Mouse (Mus musculus) intestine, postnatal 0 days (tissue): ENCODE data around the gene Trp53rkb. TPM values are rescaled to one million over a fixed set of nuclear protein-coding genes. Genes with fewer than 3 reads are reported as not detected.
"Not testable (repeated sequence)": the region's sequence is repeated elsewhere in the genome, so short reads cannot be mapped to it uniquely, and the experiment has no call there.

Experiments
- ATAC-seq: fragments of 200-750 bp; cut with Nextera tagmentation; 2 replicates; pipeline ENCODE4 v1.8.0; 2017; ENCODE audit warnings: mild to moderate bottlenecking, moderate TSS enrichment, moderate library complexity
- H3K27ac ChIP-seq: fragments of 300-500 bp; sonication (generic); 2 replicates; pipeline ENCODE4 v1.5.1; 2014; ENCODE audit warnings: mild to moderate bottlenecking, low read depth, low read length, moderate library complexity
- H3K27me3 ChIP-seq: fragments of 300-500 bp; sonication (generic); replicated peaks from 2 replicates; pipeline ENCODE4 v1.6.1; 2014; ENCODE audit warnings: low read length, mixed read lengths; ENCODE audit not compliant: control insufficient read depth, insufficient read depth
- H3K36me3 ChIP-seq: fragments of 300-500 bp; sonication (generic); 2 replicates; pipeline ENCODE4 v1.6.1; 2014; ENCODE audit warnings: mild to moderate bottlenecking, moderate library complexity; ENCODE audit not compliant: control insufficient read depth, insufficient read depth
- H3K4me1 ChIP-seq: fragments of 300-500 bp; sonication (generic); replicated peaks from 2 replicates; pipeline ENCODE4 v1.6.1; 2014; ENCODE audit warnings: antibody characterized with exemption, low read length, mixed read lengths; ENCODE audit not compliant: control insufficient read depth, insufficient read depth
- H3K4me2 ChIP-seq: fragments of 300-500 bp; sonication (generic); replicated peaks from 2 replicates; pipeline ENCODE4 v1.6.1; 2014; ENCODE audit warnings: low read depth, mild to moderate bottlenecking, moderate library complexity
- H3K4me3 ChIP-seq: fragments of 300-500 bp; sonication (generic); 2 replicates; pipeline ENCODE4 v1.5.1; 2014; ENCODE audit warnings: low read depth, low read length
- H3K9ac ChIP-seq: fragments of 300-500 bp; sonication (generic); 2 replicates; pipeline ENCODE4 v1.6.1; 2014; ENCODE audit warnings: mild to moderate bottlenecking, low read depth, low read length
- H3K9me3 ChIP-seq: fragments of 300-500 bp; sonication (generic); 2 replicates; pipeline ENCODE4 v1.6.1; 2016; ENCODE audit warnings: mixed run types; ENCODE audit not compliant: control insufficient read depth
- CTCF ChIP-seq: sonication (generic); IDR thresholded peaks from 2 replicates; pipeline ENCODE4 v1.5.1; 2016; ENCODE audit warnings: low read depth, mild to moderate bottlenecking, control low read depth, antibody characterized with exemption, moderate library complexity
- WGBS: fragments of 180-500 bp; shearing (Covaris S2); extraction: QIAGEN DNeasy Blood & Tissue Kit; methylation state at CpG from one replicate; pipeline ENCODE4 v1.1.7; 2014; 5-methylcytosine and 5-hydroxymethylcytosine counted together
- polyA plus RNA-seq: library from polyadenylated mRNA; unstranded; fragments of >200 nt; fragmentation: Nextera tagmentation; extraction: Ambion mirVana; gene quantifications from 2 replicates; pipeline ENCODE4 v1.2.1, GENCODE M21; 2015

Trp53rkb gene
- 3.7 and 5.1 TPM in 2 replicates for polyA plus RNA-seq

DNA sequence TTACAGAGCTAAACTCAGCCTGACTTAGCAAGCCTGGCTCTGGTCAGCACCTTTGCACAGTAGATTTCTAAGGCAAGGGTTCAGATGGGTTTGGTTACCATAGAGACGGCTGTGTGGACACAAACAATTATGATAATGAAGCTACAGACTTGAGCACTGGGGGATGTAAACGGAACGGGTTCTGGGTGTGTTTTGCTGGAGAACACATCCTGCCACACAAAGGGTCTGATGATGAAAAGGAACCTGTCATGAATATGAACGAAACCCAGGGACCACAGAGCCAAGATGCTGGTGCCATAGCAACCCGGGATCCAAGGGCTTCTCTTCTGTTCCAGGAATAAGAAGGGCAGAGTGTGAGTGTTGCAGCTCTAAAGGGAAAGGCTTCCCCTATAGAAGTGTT, at the start of gene Trp53rkb:
Gene Trp53rkb (plus strand): TSS at position 177 of the 400 bp plus-strand sequence.
- H3K4me2 ChIP-seq = peak within 1 kb of the TSS; percentile 86
- H3K36me3 ChIP-seq = peaks cover 17% of the 10 kb centered on the region
- no peak for TF ChIP-seq CTCF
- H3K27ac ChIP-seq = peak within 1 kb of the TSS; percentile 15; the same call in 1 of the 2 replicates
- no peaks in the 10 kb centered on the region; the same call in 1 of the 2 replicates for H3K4me1 ChIP-seq
- H3K4me3 ChIP-seq = peak within 1 kb of the TSS; percentile 74
- H3K27me3 ChIP-seq = no peaks in the 10 kb centered on the region
- 62% methylated on average over 5 of the region's 5 CpGs for whole genome bisulfite sequencing
- H3K9me3 ChIP-seq = no peaks in the 10 kb centered on the region
- peak within 1 kb of the TSS; percentile 66 for H3K9ac ChIP-seq
- no peak for ATAC-seq

DNA sequence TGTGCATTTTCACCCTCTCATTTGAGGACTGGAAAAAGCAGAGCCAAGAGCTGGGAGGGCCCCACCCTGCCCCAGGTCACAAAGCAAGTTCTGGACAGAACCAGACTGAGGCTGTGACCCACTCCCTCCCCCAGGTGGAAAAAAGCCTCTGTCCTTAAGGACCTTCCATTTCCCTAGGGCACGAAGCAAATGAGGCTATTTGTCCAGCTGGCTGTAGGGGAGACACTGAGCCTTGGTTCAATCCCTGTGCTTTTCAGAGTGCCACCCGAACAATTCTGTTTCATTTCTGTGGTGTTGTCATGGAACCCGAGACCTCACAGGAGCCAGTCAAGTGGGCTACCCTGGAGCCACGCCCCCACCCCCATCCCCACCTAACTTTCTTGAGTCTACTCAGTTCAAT, 48.8 kb upstream of the Trp53rkb start:
- Histone ChIP-seq H3K36me3 (no peaks in the 10 kb centered on the region), H3K9me3 (no peaks in the 10 kb centered on the region), H3K9ac (no peak overlapping the region), H3K27me3 (no peaks in the 10 kb centered on the region), H3K4me3 (no peak overlapping the region), H3K27ac (no peak overlapping the region), H3K4me2 (no peak overlapping the region), H3K4me1 (no peaks in the 10 kb centered on the region)
- no peak for TF ChIP-seq CTCF
- no peak for ATAC-seq
- WGBS = 55% methylated on average over 4 of the region's 4 CpGs

DNA sequence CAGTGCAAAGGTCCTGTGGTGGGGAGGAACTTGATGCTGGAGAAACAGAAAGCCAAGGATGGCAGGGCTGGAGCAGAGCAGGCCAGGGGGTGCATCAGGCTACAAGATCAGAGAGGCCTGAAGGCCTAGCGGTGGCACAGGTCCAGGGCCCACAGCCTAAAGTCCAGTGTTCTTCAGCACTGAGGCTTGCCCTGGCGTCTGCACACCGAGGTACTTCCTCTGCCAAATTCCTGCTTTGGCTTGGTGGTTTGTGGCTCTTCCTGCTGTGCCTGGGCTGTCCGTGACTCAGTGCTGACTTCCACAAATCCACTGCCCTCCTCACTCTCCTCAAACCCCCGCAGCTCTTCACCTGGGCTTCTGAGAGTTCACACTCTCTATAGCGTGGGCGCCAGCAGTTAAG, 47.9 kb upstream of the Trp53rkb start:
- H3K4me1 ChIP-seq = no peaks in the 10 kb centered on the region

DNA sequence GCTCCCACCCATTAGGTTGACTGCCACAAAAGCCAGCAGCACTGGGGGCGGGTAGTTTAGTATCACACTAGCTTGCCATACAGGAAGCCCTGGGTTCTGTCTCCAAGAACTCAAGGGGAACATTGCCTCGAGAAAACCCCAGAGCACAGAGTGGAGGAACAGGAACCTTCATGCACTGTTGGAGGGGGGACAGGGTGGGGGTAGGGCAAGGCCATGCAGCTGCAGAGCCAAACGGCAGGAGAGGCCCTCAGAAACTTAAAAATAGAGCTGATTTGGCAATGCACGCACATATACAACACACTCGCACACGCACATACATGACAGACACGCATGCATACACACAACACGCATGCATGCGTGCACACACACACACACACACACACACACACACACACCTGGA, 46.5 kb upstream of the Trp53rkb start:
- Histone ChIP-seq H3K4me1 (no peaks in the 10 kb centered on the region), H3K9me3 (no peaks in the 10 kb centered on the region), H3K27me3 (no peaks in the 10 kb centered on the region), H3K27ac (no peak overlapping the region), H3K4me3 (no peak overlapping the region), H3K9ac (no peak overlapping the region), H3K4me2 (no peak overlapping the region), H3K36me3 (no peaks in the 10 kb centered on the region)
- ATAC-seq = no peak
- 81% methylated on average over 9 of the region's 9 CpGs for WGBS
- TF ChIP-seq CTCF = no peak

More for the DNA sequence above, 47.9 kb upstream of the Trp53rkb start:
- Histone ChIP-seq H3K36me3 (no peaks in the 10 kb centered on the region), H3K9ac (no peak overlapping the region), H3K4me2 (no peak overlapping the region), H3K4me3 (no peak overlapping the region), H3K27me3 (no peaks in the 10 kb centered on the region), H3K27ac (no peak overlapping the region), H3K9me3 (no peaks in the 10 kb centered on the region)
- TF ChIP-seq CTCF = no peak
- no peak; the same call in 1 of the 2 replicates for ATAC-seq
- 75% methylated on average over 7 of the region's 7 CpGs for WGBS

DNA sequence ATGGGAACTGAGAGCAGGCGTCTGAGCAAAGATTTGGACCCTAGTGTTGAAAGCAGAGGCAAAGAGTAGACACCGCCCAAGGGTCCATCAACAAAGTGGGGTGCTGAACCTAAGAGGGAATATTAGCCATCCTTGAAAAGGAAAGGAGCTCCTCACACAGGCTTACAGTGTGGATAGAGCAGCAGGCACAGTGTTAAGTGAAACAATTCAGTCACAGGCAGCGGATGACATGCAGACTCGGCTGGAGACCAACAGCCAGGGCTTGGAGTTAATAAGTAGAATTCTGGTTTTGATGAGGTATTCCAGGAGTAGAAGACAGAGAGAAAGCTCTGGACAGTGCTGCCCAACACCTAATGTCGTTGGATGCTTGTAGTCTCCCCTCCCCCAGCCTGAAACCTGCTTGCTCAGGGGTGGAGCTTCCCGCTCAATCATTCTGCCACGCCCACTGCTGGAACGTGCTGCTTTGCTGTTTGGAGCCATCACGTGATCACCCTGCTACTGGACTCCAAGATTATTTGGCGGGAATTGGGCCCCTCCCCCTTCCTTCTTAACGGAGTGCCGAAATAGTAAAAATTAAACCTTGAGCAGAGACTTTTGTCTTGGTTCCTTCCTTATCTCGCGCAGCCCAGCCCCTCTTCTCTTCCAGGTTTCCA, 45.9 kb upstream of the Trp53rkb start:
- H3K36me3 ChIP-seq, H3K4me2 ChIP-seq, H3K9me3 ChIP-seq, ATAC-seq, H3K27me3 ChIP-seq, H3K27ac ChIP-seq, H3K4me1 ChIP-seq, H3K9ac ChIP-seq, H3K4me3 ChIP-seq: not testable (repeated sequence)
- 36% methylated on average over 14 of the region's 14 CpGs for WGBS

DNA sequence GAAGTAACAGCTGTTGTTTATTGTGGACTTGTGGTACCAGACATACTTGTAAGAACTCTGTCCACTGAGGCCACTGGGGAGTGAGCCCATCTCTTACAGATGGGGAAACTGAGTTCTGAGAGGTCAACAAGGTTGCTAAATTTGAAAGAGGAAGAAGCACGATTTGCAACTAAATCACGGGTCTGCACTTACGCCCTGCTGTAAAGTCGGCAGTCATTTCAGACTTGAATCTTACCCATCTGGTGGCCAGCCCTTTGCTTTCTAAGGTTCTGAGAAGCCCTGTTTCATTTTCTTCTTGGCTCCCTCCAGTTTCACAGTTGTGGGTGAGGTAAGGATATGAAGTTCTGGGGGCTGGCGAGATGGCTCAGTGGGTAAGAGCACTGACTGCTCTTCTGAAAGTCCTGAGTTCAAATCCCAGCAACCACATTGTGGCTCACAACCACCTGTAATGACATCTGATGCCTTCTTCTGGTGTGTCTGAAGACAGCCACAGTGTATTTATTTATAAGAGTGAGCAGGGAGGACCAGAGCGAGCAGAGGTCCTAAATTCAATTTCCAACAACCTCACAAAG, 41.6 kb upstream of the Trp53rkb start:
- H3K36me3 ChIP-seq = no peaks in the 10 kb centered on the region
- no peaks in the 10 kb centered on the region for H3K9me3 ChIP-seq
- 81% methylated on average over 6 of the region's 6 CpGs for WGBS
- H3K4me1 ChIP-seq = no peaks in the 10 kb centered on the region
- no peak overlapping the region for H3K4me2 ChIP-seq
- H3K27me3 ChIP-seq = no peaks in the 10 kb centered on the region
- TF ChIP-seq CTCF = no peak
- ATAC-seq = no peak
- H3K27ac ChIP-seq = no peak overlapping the region
- H3K4me3 ChIP-seq = no peak overlapping the region
- no peak overlapping the region for H3K9ac ChIP-seq
